Mouse (Mus musculus) limb, embryonic 12.5 days (tissue): ENCODE results near the gene Pglyrp2. TPM values are rescaled to one million over a fixed set of nuclear protein-coding genes. Genes with fewer than 3 reads are reported as not detected.

Experiments
- microRNA-seq: library from miRNA; unstranded; fragments of <30 nt; microRNA quantifications from one replicate; pipeline ENCODE4, GENCODE M21; 2017
- polyA plus RNA-seq: library from polyadenylated mRNA; unstranded; fragments of >200 nt; fragmentation: Nextera tagmentation; extraction: Ambion mirVana; gene quantifications from 2 replicates; pipeline ENCODE4 v1.2.1, GENCODE M21; 2016

The Pglyrp2 gene
- polyA plus RNA-seq, 1 experiment from 2014 or later, result not detected

Small RNA genes lying within 50 kb of the gene (microRNA-seq; reads per million reads assigned to microRNA genes)
- gene Gm22201, result not detected

Other genes with a start within 250 kb of the Pglyrp2 start
- gene Ephx3, start 234.6 kb downstream of the Pglyrp2 start, polyA plus RNA-seq, result 0.09 TPM in 1 of 2 replicates, not detected in the other
- 98.2 and 119 TPM in 2 replicates for gene Brd4, start 139.4 kb downstream of the Pglyrp2 start, polyA plus RNA-seq
- 151 and 153 TPM in 2 replicates for gene Akap8, start 102.9 kb downstream of the Pglyrp2 start, polyA plus RNA-seq
- gene Akap8l, start 73.6 kb downstream of the Pglyrp2 start, polyA plus RNA-seq, result 112 and 120 TPM in 2 replicates
- 30.0 and 37.3 TPM in 2 replicates for gene Wiz, start 34.7 kb downstream of the Pglyrp2 start, polyA plus RNA-seq
- gene Rasal3, start 20.6 kb downstream of the Pglyrp2 start, polyA plus RNA-seq, result 0.87 and 1.1 TPM in 2 replicates
- gene Cyp4f39, start 28.6 kb upstream of the Pglyrp2 start, polyA plus RNA-seq, result not detected in 2 replicates
- 13.3 and 13.8 TPM in 2 replicates for gene Cyp4f17, start 81.9 kb upstream of the Pglyrp2 start, polyA plus RNA-seq
- 23.8 and 26.6 TPM in 2 replicates for gene Cyp4f16, start 112.4 kb upstream of the Pglyrp2 start, polyA plus RNA-seq
- not detected in 2 replicates for gene Cyp4f37, start 197.1 kb upstream of the Pglyrp2 start, polyA plus RNA-seq
- gene Cyp4f40, start 234.7 kb upstream of the Pglyrp2 start, polyA plus RNA-seq, result not detected in 2 replicates